Comparison of ENCODE assay signal across 16 mouse cellular contexts in genomic region chr1:132559045-132559444, GRCm38 (mm10). TPM values are rescaled to one million over a fixed set of nuclear protein-coding genes. Genes with fewer than 3 reads are reported as not detected.
DNase-seq lines count a peak whose midpoint lies in the region; ATAC-seq and TF ChIP-seq lines count a peak whose summit lies in the region.
"Had no signal": no experiment of that assay in that cellular context is flagged by ENCODE, and none has a peak within 500 bp of the region (broad histone marks: within the 10 kb centered on the region; RNA-seq: fewer than 3 reads in every experiment).

No protein-coding gene starts in this region.

- ATAC-seq in forebrain, embryonic 14.5 days = no peak
- ATAC-seq in hindbrain, postnatal 0 days = no peak
- 0 out of 2 replicates have a peak, but pooled peaks have one; percentile 18 for ATAC-seq in neural tube, embryonic 15.5 days (ENCODE audit: low FRiP score)

- no peak overlapping the region for H3K4me2 ChIP-seq in forebrain, embryonic 14.5 days (ENCODE audit: low read length)
- H3K4me2 ChIP-seq in hindbrain, postnatal 0 days (ENCODE audit: low read depth, low read length) = no peak overlapping the region
- no peak overlapping the region for H3K4me2 ChIP-seq in neural tube, embryonic 15.5 days
- H3K4me2 ChIP-seq: intestine, embryonic 15.5 days; limb, embryonic 13.5 days; stomach, embryonic 15.5 days had no signal

- peaks cover 36% of the 10 kb centered on the region for H3K4me1 ChIP-seq in embryonic facial prominence, embryonic 10.5 days
- peaks cover 43% of the 10 kb centered on the region for H3K4me1 ChIP-seq in forebrain, embryonic 14.5 days (ENCODE audit: control insufficient read depth, insufficient read depth, low read length)
- peaks cover 34% of the 10 kb centered on the region for H3K4me1 ChIP-seq in hindbrain, postnatal 0 days (ENCODE audit: insufficient read depth, low read length)
- H3K4me1 ChIP-seq in neural tube, embryonic 15.5 days = peaks cover 52% of the 10 kb centered on the region

- DNase-seq in embryonic facial prominence, embryonic 10.5 days (ENCODE audit: low spot score) = peak; percentile 39
- peak; percentile 46 for DNase-seq in forebrain, embryonic 14.5 days (ENCODE audit: low spot score)
- peak; percentile 31 for DNase-seq in hindbrain, postnatal 0 days (ENCODE audit: low spot score)
- no peak for DNase-seq in thymus, adult 18-20 months
- DNase-seq in right cerebral cortex, adult 18-20 months = no peak
- no peak for DNase-seq in gastrocnemius, adult 8-10 months (ENCODE audit: low spot score in 2 of 2)
- DNase-seq: adrenal gland, adult 2 months; gastrocnemius, adult 2 months; kidney, postnatal 36 days; lung, adult 2 months; thymus, postnatal 4 days had no signal

- TF ChIP-seq CTCF in hindbrain, postnatal 0 days (IDR thresholded peaks at IDR 0.05; ENCODE audit: low read depth) = no peak

- peaks cover 37% of the 10 kb centered on the region for H3K27me3 ChIP-seq in embryonic facial prominence, embryonic 10.5 days (replicated peaks; ENCODE audit: low read depth, poor library complexity, severe bottlenecking)
- H3K27me3 ChIP-seq in forebrain, embryonic 14.5 days (replicated peaks; ENCODE audit: control insufficient read depth, insufficient read depth, low read length) = no peaks in the 10 kb centered on the region
- no peaks in the 10 kb centered on the region for H3K27me3 ChIP-seq in hindbrain, postnatal 0 days (ENCODE audit: insufficient read depth, low read length)
- H3K27me3 ChIP-seq in neural tube, embryonic 15.5 days (replicated peaks) = no peaks in the 10 kb centered on the region
- H3K27me3 ChIP-seq: intestine, embryonic 15.5 days; stomach, embryonic 15.5 days had no signal

- H3K9me3 ChIP-seq in embryonic facial prominence, embryonic 10.5 days = no peaks in the 10 kb centered on the region
- no peaks in the 10 kb centered on the region for H3K9me3 ChIP-seq in forebrain, embryonic 14.5 days (replicated peaks; ENCODE audit: control insufficient read depth, low read length)
- H3K9me3 ChIP-seq in hindbrain, postnatal 0 days (ENCODE audit: low read length) = no peaks in the 10 kb centered on the region
- H3K9me3 ChIP-seq in neural tube, embryonic 15.5 days (replicated peaks) = no peaks in the 10 kb centered on the region
- H3K9me3 ChIP-seq: intestine, embryonic 15.5 days; limb, embryonic 13.5 days; stomach, embryonic 15.5 days had no signal

- H3K27ac ChIP-seq in embryonic facial prominence, embryonic 10.5 days (replicated peaks) = peak overlapping the region; percentile 58; the same call in 1 of the 2 replicates
- H3K27ac ChIP-seq in forebrain, embryonic 14.5 days (ENCODE audit: low read depth, low read length) = peak overlapping the region; percentile 92
- H3K27ac ChIP-seq in hindbrain, postnatal 0 days = peak overlapping the region; percentile 32; the same call in 1 of the 2 replicates
- peak overlapping the region; percentile 64 for H3K27ac ChIP-seq in neural tube, embryonic 15.5 days (replicated peaks)
- H3K27ac ChIP-seq: gastrocnemius, adult 2 months; intestine, embryonic 15.5 days; limb, embryonic 13.5 days; stomach, embryonic 15.5 days had no signal

- H3K36me3 ChIP-seq in embryonic facial prominence, embryonic 10.5 days (replicated peaks) = no peaks in the 10 kb centered on the region
- H3K36me3 ChIP-seq in forebrain, embryonic 14.5 days (ENCODE audit: control insufficient read depth, insufficient read depth, low read length) = no peaks in the 10 kb centered on the region
- H3K36me3 ChIP-seq in hindbrain, postnatal 0 days (ENCODE audit: insufficient read depth, low read length) = no peaks in the 10 kb centered on the region
- H3K36me3 ChIP-seq in neural tube, embryonic 15.5 days = no peaks in the 10 kb centered on the region
- H3K36me3 ChIP-seq: intestine, embryonic 15.5 days; limb, embryonic 13.5 days; stomach, embryonic 15.5 days had no signal

- H3K4me3 ChIP-seq in embryonic facial prominence, embryonic 10.5 days = no peak overlapping the region
- H3K4me3 ChIP-seq in forebrain, embryonic 14.5 days (ENCODE audit: low read depth, low read length) = no peak overlapping the region
- no peak overlapping the region for H3K4me3 ChIP-seq in hindbrain, postnatal 0 days (ENCODE audit: low read length)
- no peak overlapping the region for H3K4me3 ChIP-seq in neural tube, embryonic 15.5 days (replicated peaks)
- H3K4me3 ChIP-seq: gastrocnemius, adult 2 months; intestine, embryonic 15.5 days; limb, embryonic 13.5 days; stomach, embryonic 15.5 days had no signal

- no peak overlapping the region for H3K9ac ChIP-seq in forebrain, embryonic 14.5 days (ENCODE audit: low read length)
- no peak overlapping the region for H3K9ac ChIP-seq in hindbrain, postnatal 0 days (replicated peaks; ENCODE audit: low read length)
- no peak overlapping the region for H3K9ac ChIP-seq in neural tube, embryonic 15.5 days (replicated peaks)
- H3K9ac ChIP-seq: intestine, embryonic 15.5 days; limb, embryonic 13.5 days; stomach, embryonic 15.5 days had no signal

- WGBS in embryonic facial prominence, embryonic 10.5 days = 12% methylated on average over 6 of the region's 6 CpGs
- 18% methylated on average over 6 of the region's 6 CpGs for WGBS in forebrain, embryonic 14.5 days
- 7% methylated on average over 6 of the region's 6 CpGs for WGBS in hindbrain, postnatal 0 days
- WGBS in neural tube, embryonic 15.5 days = 7% methylated on average over 6 of the region's 6 CpGs

RNA-seq across cellular contexts. Expression of gene Cntn2, which starts 16.0 kb away (rescaled TPM):
- 14.7 and 15.1 TPM in 2 replicates for polyA plus RNA-seq in embryonic facial prominence, embryonic 10.5 days (2016; fragmentation: Nextera tagmentation; extraction: Ambion mirVana)
- polyA plus RNA-seq in forebrain, embryonic 14.5 days (2014; fragmentation: Nextera tagmentation; extraction: Ambion mirVana) = 68.0 and 102 TPM in 2 replicates
- total RNA-seq in hindbrain, postnatal 0 days (2014; rRNA removed) = 67.6 and 84.0 TPM in 2 replicates
- polyA plus RNA-seq in hindbrain, postnatal 0 days (2015; fragmentation: Nextera tagmentation; extraction: Ambion mirVana) = 17.7 and 19.2 TPM in 2 replicates
- 17.7 and 22.1 TPM in 2 replicates for polyA plus RNA-seq in neural tube, embryonic 15.5 days (2015; fragmentation: Nextera tagmentation; extraction: Ambion mirVana)
- not detected for total RNA-seq in gastrocnemius, adult 8-10 months (2022)
- total RNA-seq: adrenal gland, adult 2 months; megakaryocyte progenitor cell, adult 5-6 weeks had no signal

RNA-seq across cellular contexts. Expression of gene Tmem81, which starts 53.0 kb away (rescaled TPM):
- polyA plus RNA-seq in embryonic facial prominence, embryonic 10.5 days (2016; fragmentation: Nextera tagmentation; extraction: Ambion mirVana) = 1.8 and 2.1 TPM in 2 replicates
- polyA plus RNA-seq in forebrain, embryonic 14.5 days (2014; fragmentation: Nextera tagmentation; extraction: Ambion mirVana) = 0.74 and 1.1 TPM in 2 replicates
- total RNA-seq in hindbrain, postnatal 0 days (2014; rRNA removed) = 2.8 and 3.0 TPM in 2 replicates
- polyA plus RNA-seq in hindbrain, postnatal 0 days (2015; fragmentation: Nextera tagmentation; extraction: Ambion mirVana) = 0.74 and 0.78 TPM in 2 replicates
- 0.70 and 0.73 TPM in 2 replicates for polyA plus RNA-seq in neural tube, embryonic 15.5 days (2015; fragmentation: Nextera tagmentation; extraction: Ambion mirVana)
- total RNA-seq in gastrocnemius, adult 8-10 months (2022) = 1 to 10 TPM; 1.2 to 1.9 (median 1.3) TPM

Comparison
In these comparisons a context has a peak if more than half of its experiments do, and no peak if none do; other contexts are left out.
1. DNase-seq: peak in embryonic facial prominence, embryonic 10.5 days (single experiment), forebrain, embryonic 14.5 days (single experiment) and hindbrain, postnatal 0 days (single experiment); none in thymus, adult 18-20 months (0 of 2), right cerebral cortex, adult 18-20 months (single experiment) and gastrocnemius, adult 8-10 months (0 of 2).
2. H3K27ac ChIP-seq: peak in every context shown above with its lines; median percentile 92 in forebrain, embryonic 14.5 days; 64 in neural tube, embryonic 15.5 days; 58 in embryonic facial prominence, embryonic 10.5 days; 32 in hindbrain, postnatal 0 days.